Mouse (Mus musculus): ENCODE results near the gene Pthlh. TPM values are rescaled to one million over a fixed set of nuclear protein-coding genes. Genes with fewer than 3 reads are reported as not detected.

Gene Pthlh
- polyA plus RNA-seq, 1 experiment from 2014 or later, result 1.4 TPM

GRCm38 (mm10) chr6:147219099-147219498 is 44.9 kb downstream of the Pthlh start:
- H3K27me3 ChIP-seq (ENCODE audit: control insufficient read depth, insufficient read depth, low read depth, low read length), result no peaks in the 10 kb centered on the region
- no peak overlapping the region for H3K27ac ChIP-seq (ENCODE audit: low read length)
- no peaks in the 10 kb centered on the region for H3K9me3 ChIP-seq (replicated peaks; ENCODE audit: control insufficient read depth, low read length, poor library complexity, severe bottlenecking)
- no peak overlapping the region for H3K4me2 ChIP-seq (ENCODE audit: low read length)
- no peak overlapping the region for H3K4me3 ChIP-seq (ENCODE audit: low read depth, low read length)
- WGBS, result 80% methylated on average over 5 of the region's 5 CpGs
- no peak overlapping the region for H3K9ac ChIP-seq (ENCODE audit: low read depth, low read length)
- no peaks in the 10 kb centered on the region for H3K36me3 ChIP-seq (ENCODE audit: control insufficient read depth, insufficient read depth, low read length)
- no peaks in the 10 kb centered on the region for H3K4me1 ChIP-seq (ENCODE audit: control insufficient read depth, insufficient read depth, low read length)
- ATAC-seq, result no peak

GRCm38 (mm10) chr6:147216156-147216555 is 47.8 kb downstream of the Pthlh start:
- H3K27me3 ChIP-seq (ENCODE audit: control insufficient read depth, insufficient read depth, low read depth, low read length), result no peaks in the 10 kb centered on the region
- no peak overlapping the region for H3K27ac ChIP-seq (ENCODE audit: low read length)
- no peak for ATAC-seq
- H3K4me1 ChIP-seq (ENCODE audit: control insufficient read depth, insufficient read depth, low read length), result no peaks in the 10 kb centered on the region
- no peak overlapping the region for H3K4me2 ChIP-seq (ENCODE audit: low read length)
- no peaks in the 10 kb centered on the region for H3K36me3 ChIP-seq (ENCODE audit: control insufficient read depth, insufficient read depth, low read length)
- no peak overlapping the region for H3K4me3 ChIP-seq (ENCODE audit: low read depth, low read length)
- no peak overlapping the region for H3K9ac ChIP-seq (ENCODE audit: low read depth, low read length)
- 88% methylated on average over 1 of the region's 1 CpGs for WGBS
- H3K9me3 ChIP-seq (replicated peaks; ENCODE audit: control insufficient read depth, low read length, poor library complexity, severe bottlenecking), result no peaks in the 10 kb centered on the region

- H3K4me2 ChIP-seq (ENCODE audit: low read length), result no peak overlapping the region
- H3K27ac ChIP-seq (ENCODE audit: low read length), result no peak overlapping the region
- 87% methylated on average over 5 of the region's 5 CpGs for WGBS
- H3K9me3 ChIP-seq (replicated peaks; ENCODE audit: control insufficient read depth, low read length, poor library complexity, severe bottlenecking), result no peaks in the 10 kb centered on the region; the same call in 1 of the 2 replicates
- no peak overlapping the region for H3K4me3 ChIP-seq (ENCODE audit: low read depth, low read length)
- H3K36me3 ChIP-seq (ENCODE audit: control insufficient read depth, insufficient read depth, low read length), result no peaks in the 10 kb centered on the region
- H3K27me3 ChIP-seq (ENCODE audit: control insufficient read depth, insufficient read depth, low read depth, low read length), result no peaks in the 10 kb centered on the region
- ATAC-seq, result no peak
- no peaks in the 10 kb centered on the region for H3K4me1 ChIP-seq (ENCODE audit: control insufficient read depth, insufficient read depth, low read length)
- no peak overlapping the region for H3K9ac ChIP-seq (ENCODE audit: low read depth, low read length)
These were observed 56.1 kb downstream of the Pthlh start for GRCm38 (mm10) chr6:147207821-147208330.

Other genes starting within 250 kb of the Pthlh start
- gene Rep15, start 231.6 kb downstream of the Pthlh start, polyA plus RNA-seq (2015; fragmentation: Nextera tagmentation; extraction: Ambion mirVana), result 0.66 and 0.89 TPM in 2 replicates
- gene Mrps35, start 221.4 kb downstream of the Pthlh start, polyA plus RNA-seq (2015; fragmentation: Nextera tagmentation; extraction: Ambion mirVana), result 66.1 and 67.6 TPM in 2 replicates
- 0.56 and 0.75 TPM in 2 replicates for gene Mansc4, start 177.2 kb downstream of the Pthlh start, polyA plus RNA-seq (2015; fragmentation: Nextera tagmentation; extraction: Ambion mirVana)
- gene Klhl42, start 172.8 kb downstream of the Pthlh start, polyA plus RNA-seq (2015; fragmentation: Nextera tagmentation; extraction: Ambion mirVana), result 7.2 and 7.7 TPM in 2 replicates
- 48.7 and 51.3 TPM in 2 replicates for gene Ccdc91, start 211.6 kb upstream of the Pthlh start, polyA plus RNA-seq (2015; fragmentation: Nextera tagmentation; extraction: Ambion mirVana)

Measured in midbrain, embryonic 16.5 days (tissue).